Mouse (Mus musculus): ENCODE results near the gene Mrpl47. TPM values are rescaled to one million over a fixed set of nuclear protein-coding genes. Genes with fewer than 3 reads are reported as not detected.
A peak's percentile ranks its signal among the peaks of the same experiment; 100 is the strongest.
"Not testable (repeated sequence)": the region's sequence is repeated elsewhere in the genome, so short reads cannot be mapped to it uniquely, and the experiment has no call there.

Mrpl47 gene
- total RNA-seq, 4 experiments from 2014 or later, result 20.4 to 30.2 (median 26.4) TPM

GRCm38 (mm10) chr3:32708052-32708367 is 29.4 kb downstream of the Mrpl47 start:
- DNase-seq (ENCODE audit: low spot score in 2 of 2), result no peak

- not testable (repeated sequence) for DNase-seq (ENCODE audit: low spot score in 2 of 2)
Observed at GRCm38 (mm10) chr3:32705647-32706348, 31.6 kb downstream of the Mrpl47 start, which contains the start of gene Actl6a. TSS of gene Actl6a (plus strand) at chr3:32706298.

GRCm38 (mm10) chr3:32704632-32705031 is 32.8 kb downstream of the Mrpl47 start:
- DNase-seq (ENCODE audit: low spot score in 2 of 2), result not testable (repeated sequence)

GRCm38 (mm10) chr3:32704021-32704420 is 33.4 kb downstream of the Mrpl47 start:
- not testable (repeated sequence) for DNase-seq (ENCODE audit: low spot score in 2 of 2)

GRCm38 (mm10) chr3:32698228-32698863 is 39.1 kb downstream of the Mrpl47 start:
- peak; percentile 78 to 79 for DNase-seq (ENCODE audit: low spot score in 2 of 2)

GRCm38 (mm10) chr3:32695583-32695980 is 41.8 kb downstream of the Mrpl47 start:
- no peak for DNase-seq (ENCODE audit: low spot score in 2 of 2)

GRCm38 (mm10) chr3:32694737-32695582 is 42.4 kb downstream of the Mrpl47 start:
- DNase-seq (ENCODE audit: low spot score in 2 of 2), result no peak

GRCm38 (mm10) chr3:32694211-32694610 is 43.2 kb downstream of the Mrpl47 start:
- DNase-seq (ENCODE audit: low spot score in 2 of 2), result no peak

- DNase-seq (ENCODE audit: low spot score in 2 of 2), result no peak
Observed at GRCm38 (mm10) chr3:32691841-32692240, 45.6 kb downstream of the Mrpl47 start.

GRCm38 (mm10) chr3:32690901-32691300 is 46.5 kb downstream of the Mrpl47 start:
- no peak for DNase-seq (ENCODE audit: low spot score in 2 of 2)

GRCm38 (mm10) chr3:32690008-32690407 is 47.4 kb downstream of the Mrpl47 start:
- DNase-seq (ENCODE audit: low spot score in 2 of 2), result no peak

GRCm38 (mm10) chr3:32689567-32689999 is 47.8 kb downstream of the Mrpl47 start:
- no peak for DNase-seq (ENCODE audit: low spot score in 2 of 2)

GRCm38 (mm10) chr3:32687156-32687555 is 50.2 kb downstream of the Mrpl47 start:
- DNase-seq (ENCODE audit: low spot score in 2 of 2), result no peak

- no peak for DNase-seq (ENCODE audit: low spot score in 2 of 2)
Observed at GRCm38 (mm10) chr3:32686537-32686936, 50.9 kb downstream of the Mrpl47 start.

- DNase-seq (ENCODE audit: low spot score in 2 of 2), result no peak
Observed at GRCm38 (mm10) chr3:32684631-32685030, 52.8 kb downstream of the Mrpl47 start.

- DNase-seq (ENCODE audit: low spot score in 2 of 2), result no peak
Observed at GRCm38 (mm10) chr3:32682910-32683531, 54.4 kb downstream of the Mrpl47 start.

- DNase-seq (ENCODE audit: low spot score in 2 of 2), result no peak
Observed at GRCm38 (mm10) chr3:32676393-32676792, 61.0 kb downstream of the Mrpl47 start.
